Mouse (Mus musculus): ENCODE measurements around the gene Smg9. TPM values are rescaled to one million over a fixed set of nuclear protein-coding genes. Genes with fewer than 3 reads are reported as not detected.

Gene Smg9
- polyA plus RNA-seq, 1 experiment = 66.2 TPM

DNA sequence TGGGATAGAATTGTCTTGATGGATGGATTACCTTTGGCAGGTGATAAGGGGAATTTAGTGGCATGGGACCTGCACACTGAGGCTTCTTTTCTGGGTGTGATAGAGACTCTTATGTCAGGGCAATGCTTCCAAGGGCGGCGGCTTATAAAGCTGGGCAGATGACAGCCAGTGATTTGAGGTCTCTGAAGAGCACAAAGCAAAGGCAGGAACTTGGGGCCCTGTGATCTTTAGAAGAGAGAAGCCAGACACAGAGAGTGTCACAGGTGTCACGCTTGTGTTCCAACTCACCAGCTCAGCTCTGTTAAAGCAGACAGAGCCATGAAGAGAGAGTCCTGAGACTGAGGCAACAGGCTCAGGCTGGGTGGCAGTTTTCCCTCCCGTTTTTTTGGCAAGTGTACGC, 68.5 kb downstream of the Smg9 start:
- DNase-seq (ENCODE audit: low read depth) = no peak
- TF ChIP-seq POLR2A (IDR thresholded peaks at IDR 0.05; ENCODE audit: borderline replicate concordance, extremely low read depth, insufficient read depth, insufficient read length, poor library complexity, severe bottlenecking) (no peak), CTCF (IDR thresholded peaks at IDR 0.05; ENCODE audit: borderline replicate concordance, extremely low read depth, insufficient read depth, insufficient read length) (no peak)

DNA sequence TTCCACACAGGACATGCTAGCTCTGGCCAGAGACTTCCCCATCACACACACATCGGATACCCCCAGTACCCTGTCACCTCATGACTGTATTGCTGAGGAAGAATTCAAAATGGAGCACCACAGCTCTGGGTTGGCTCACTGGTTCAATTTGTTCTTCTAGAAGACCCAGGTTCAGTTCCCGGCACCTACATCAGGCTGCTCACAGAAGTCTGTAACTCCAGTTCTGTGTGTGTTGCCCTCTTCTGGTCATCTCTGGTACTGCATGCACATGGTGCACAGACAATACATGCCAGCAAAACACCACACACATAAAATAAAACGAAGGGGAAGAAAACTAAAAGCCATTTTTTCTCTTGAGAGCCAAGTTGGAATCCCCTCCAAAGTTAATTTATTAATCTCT, 69.7 kb downstream of the Smg9 start:
- TF ChIP-seq CTCF (IDR thresholded peaks at IDR 0.05; ENCODE audit: borderline replicate concordance, extremely low read depth, insufficient read depth, insufficient read length) = peak; percentile 62; the same call in 1 of the 2 replicates
- TF ChIP-seq POLR2A (IDR thresholded peaks at IDR 0.05; ENCODE audit: borderline replicate concordance, extremely low read depth, insufficient read depth, insufficient read length, poor library complexity, severe bottlenecking) = no peak
- DNase-seq (ENCODE audit: low read depth) = no peak

DNA sequence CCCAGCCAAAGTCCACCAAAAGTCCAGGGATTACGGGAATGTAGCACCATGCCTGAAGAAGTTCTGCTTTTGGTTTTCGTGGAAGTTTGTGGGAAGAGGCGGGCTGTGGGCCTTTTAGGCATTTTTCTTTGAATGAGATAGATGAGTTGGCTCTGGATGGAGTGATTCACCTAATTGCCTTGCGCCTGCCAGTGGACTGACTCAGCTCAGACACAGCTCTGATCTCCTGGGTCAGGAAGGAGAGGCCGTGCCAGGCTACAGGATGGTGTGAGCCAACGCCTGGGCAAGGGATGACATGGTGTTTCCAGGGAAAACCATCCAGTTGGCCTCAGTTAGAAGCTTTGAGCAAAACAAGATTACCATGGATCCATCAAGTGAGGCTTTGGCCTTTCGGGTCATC, 70.9 kb downstream of the Smg9 start:
- no peak for DNase-seq (ENCODE audit: low read depth)
- TF ChIP-seq POLR2A (IDR thresholded peaks at IDR 0.05; ENCODE audit: borderline replicate concordance, extremely low read depth, insufficient read depth, insufficient read length, poor library complexity, severe bottlenecking) (no peak), CTCF (IDR thresholded peaks at IDR 0.05; ENCODE audit: borderline replicate concordance, extremely low read depth, insufficient read depth, insufficient read length) (no peak)

Other genes with a start within 250 kb of the Smg9 start
- gene Zfp114, start 224.6 kb upstream of the Smg9 start, polyA plus RNA-seq (2012; rRNA removed) = 2.1 and 2.5 TPM in 2 replicates
- 4.7 and 4.8 TPM in 2 replicates for gene Zfp111, start 188.2 kb upstream of the Smg9 start, polyA plus RNA-seq (2012; rRNA removed)
- 3.3 and 3.5 TPM in 2 replicates for gene Zfp109, start 162.1 kb upstream of the Smg9 start, polyA plus RNA-seq (2012; rRNA removed)
- gene Zfp108, start 144.8 kb upstream of the Smg9 start, polyA plus RNA-seq (2012; rRNA removed) = 4.0 and 4.4 TPM in 2 replicates
- gene Zfp93, start 129.2 kb upstream of the Smg9 start, polyA plus RNA-seq (2012; rRNA removed) = 6.9 and 7.4 TPM in 2 replicates
- gene Zfp61, start 98.4 kb upstream of the Smg9 start, polyA plus RNA-seq (2012; rRNA removed) = 33.9 and 39.2 TPM in 2 replicates
- gene Zfp94, start 83.0 kb upstream of the Smg9 start, polyA plus RNA-seq (2012; rRNA removed) = 19.3 and 26.9 TPM in 2 replicates
- 0.19 and 0.23 TPM in 2 replicates for gene Tescl, start 65.7 kb upstream of the Smg9 start, polyA plus RNA-seq (2012; rRNA removed)
- gene Lypd5, start 50.4 kb upstream of the Smg9 start, polyA plus RNA-seq (2012; rRNA removed) = 0.07 and 0.11 TPM in 2 replicates
- gene Kcnn4, start 29.4 kb upstream of the Smg9 start, polyA plus RNA-seq (2012; rRNA removed) = 0.76 and 1.4 TPM in 2 replicates
- 0.05 TPM in 1 of 2 replicates, not detected in the other for gene Irgc1, start 52.7 kb downstream of the Smg9 start, polyA plus RNA-seq (2012; rRNA removed)
- 1.4 and 2.1 TPM in 2 replicates for gene Plaur, start 62.9 kb downstream of the Smg9 start, polyA plus RNA-seq (2012; rRNA removed)
- gene Cadm4, start 82.4 kb downstream of the Smg9 start, polyA plus RNA-seq (2012; rRNA removed) = 178 and 268 TPM in 2 replicates
- 269 and 420 TPM in 2 replicates for gene Zfp428, start 107.4 kb downstream of the Smg9 start, polyA plus RNA-seq (2012; rRNA removed)
- gene AC161166.1, start 112.8 kb downstream of the Smg9 start, polyA plus RNA-seq (2012; rRNA removed) = not detected in 2 replicates
- 55.4 and 66.4 TPM in 2 replicates for gene Irgq, start 131.1 kb downstream of the Smg9 start, polyA plus RNA-seq (2012; rRNA removed)
- gene Pinlyp, start 146.5 kb downstream of the Smg9 start, polyA plus RNA-seq (2012; rRNA removed) = 0.21 and 0.34 TPM in 2 replicates
- gene Xrcc1, start 146.7 kb downstream of the Smg9 start, polyA plus RNA-seq (2012; rRNA removed) = 71.6 and 84.1 TPM in 2 replicates
- gene Ethe1, start 187.9 kb downstream of the Smg9 start, polyA plus RNA-seq (2012; rRNA removed) = 14.4 and 18.8 TPM in 2 replicates
- gene Zfp575, start 188.0 kb downstream of the Smg9 start, polyA plus RNA-seq (2012; rRNA removed) = 4.8 and 9.6 TPM in 2 replicates
- 0.30 and 0.59 TPM in 2 replicates for gene Phldb3, start 211.1 kb downstream of the Smg9 start, polyA plus RNA-seq (2012; rRNA removed)
- 1.8 and 2.9 TPM in 2 replicates for gene Lypd3, start 236.9 kb downstream of the Smg9 start, polyA plus RNA-seq (2012; rRNA removed)